Mouse (Mus musculus) frontal cortex, postnatal 10 days (tissue): ENCODE data around the gene Chrdl2.

ENCODE experiments used
- DNase-seq, 2 experiments: peaks; one replicate each; pipeline ENCODE4 v3.0.0; 2022; ENCODE audit warnings: low spot score in 2 of 2, mixed read lengths in 1 of 2

Gene Chrdl2

DNA sequence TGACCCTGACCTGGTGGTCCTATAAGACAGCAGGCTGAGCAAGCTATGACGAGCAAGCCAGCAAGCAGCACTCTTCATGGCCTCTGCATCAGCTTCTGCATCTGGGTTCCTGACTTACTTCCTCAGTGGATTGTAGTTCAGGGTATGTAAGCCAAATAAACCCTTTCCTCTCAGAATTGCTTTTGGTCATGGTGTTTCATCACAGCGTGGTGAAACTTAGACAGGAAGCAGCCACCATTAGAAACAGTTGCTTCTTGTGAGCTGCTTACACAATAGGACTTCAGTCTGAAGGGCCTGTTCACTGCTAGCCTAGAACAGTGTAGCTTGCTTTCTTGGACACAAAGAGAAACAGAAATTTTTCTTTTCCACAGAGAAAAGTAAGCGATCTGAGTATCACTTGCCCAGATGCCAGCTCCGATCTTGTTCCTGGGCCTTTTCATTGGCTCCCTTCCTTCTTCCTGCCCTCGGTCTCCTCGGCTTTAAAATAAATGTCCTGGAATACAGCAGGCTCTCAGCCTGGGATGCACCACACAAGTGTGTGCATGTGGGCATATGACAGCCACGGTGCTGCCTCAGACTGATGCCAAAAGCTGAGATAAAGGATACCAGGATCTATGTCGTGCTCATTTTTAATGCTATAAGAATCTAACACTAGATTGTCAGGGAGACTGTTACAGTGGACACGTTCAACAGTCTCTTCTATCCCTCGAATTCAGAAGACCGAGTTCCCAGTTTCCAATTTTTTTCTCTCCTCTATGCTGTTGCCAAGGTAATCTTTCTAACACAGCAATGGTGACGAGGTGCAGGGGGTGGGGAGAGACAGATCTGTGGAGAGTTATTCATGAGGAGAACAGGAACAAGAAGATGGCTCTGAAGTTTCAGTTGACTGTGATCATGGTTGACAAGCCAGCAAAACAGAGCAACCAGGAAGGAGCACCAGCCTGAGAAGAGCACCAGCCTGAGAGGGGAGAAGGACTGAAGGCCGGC is 23.4 kb upstream of the Chrdl2 start:
- DNase-seq, result peak in 1 of 2 experiments; percentile 66

- peak in 1 of 2 experiments; percentile 74 for DNase-seq
These were observed 17.2 kb upstream of the Chrdl2 start for GRCm38 (mm10) chr7:99988725-99989124.

- DNase-seq, result no peak
These were observed 15.9 kb upstream of the Chrdl2 start for GRCm38 (mm10) chr7:99989844-99990760.

- DNase-seq, result no peak
These were observed 14.8 kb upstream of the Chrdl2 start for GRCm38 (mm10) chr7:99990990-99991707.

DNA sequence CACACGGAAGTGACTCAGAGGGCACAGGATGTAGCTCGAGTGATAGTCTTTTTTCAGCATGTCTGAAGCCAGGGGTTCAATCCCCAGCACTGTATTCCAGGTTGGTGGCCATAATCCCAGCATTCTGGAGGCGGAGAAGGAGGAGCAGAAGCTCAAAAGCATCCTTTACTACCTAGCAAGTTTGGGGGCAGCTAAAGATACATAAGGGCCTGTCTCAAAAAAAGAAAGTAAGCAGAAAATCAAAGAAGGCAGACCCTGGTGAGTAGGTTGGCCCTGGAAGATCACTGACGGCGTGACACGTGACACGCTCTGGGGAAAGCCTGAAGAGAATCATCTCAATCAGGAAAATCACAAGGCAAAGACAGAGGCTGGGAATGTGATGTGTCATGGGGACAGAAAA is 12.8 kb upstream of the Chrdl2 start:
- no peak for DNase-seq

DNA sequence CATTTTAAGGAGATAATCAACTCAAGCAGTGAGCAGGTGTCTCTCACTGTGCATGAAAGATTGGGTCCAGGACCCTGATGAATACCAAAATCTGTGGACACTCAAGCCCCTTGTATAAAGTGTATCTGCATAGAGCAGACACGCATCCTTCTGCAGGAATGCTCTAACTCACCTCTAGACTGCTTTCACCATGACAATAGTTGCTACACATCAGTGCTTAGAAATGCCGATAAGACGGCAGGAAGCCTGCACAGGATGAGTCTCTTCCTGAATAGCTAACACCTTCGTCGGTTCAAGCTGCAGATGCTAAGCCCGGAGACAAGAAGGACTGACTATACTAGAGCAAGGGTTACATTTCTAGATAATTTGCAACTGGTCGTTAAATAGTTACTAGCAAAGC is 10.8 kb upstream of the Chrdl2 start:
- no peak for DNase-seq

- DNase-seq, result no peak
These were observed 7.3 kb upstream of the Chrdl2 start for GRCm38 (mm10) chr7:99998668-99999067.

DNA sequence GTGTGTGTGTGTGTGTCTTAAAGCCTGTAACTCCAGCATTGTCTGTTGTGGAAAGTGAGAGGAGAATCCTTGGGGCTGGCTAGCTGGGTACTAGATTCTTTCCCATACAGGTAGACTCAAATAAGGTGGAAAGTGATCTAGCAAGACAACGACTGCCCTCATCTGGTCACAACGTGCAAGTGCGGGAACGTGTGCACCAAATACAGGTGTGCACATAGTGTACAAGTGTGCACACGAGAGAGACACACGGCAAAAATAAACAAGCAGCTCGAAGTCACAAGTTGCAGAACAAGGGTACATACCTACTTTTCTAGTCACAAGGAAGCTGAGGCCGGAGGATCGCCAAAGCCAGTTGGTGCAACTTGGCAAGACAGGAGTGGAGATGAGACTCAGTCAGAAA is 2.2 kb upstream of the Chrdl2 start:
- no peak for DNase-seq

GRCm38 (mm10) chr7:100006411-100006810 is 439 bp downstream of the Chrdl2 start:
- no peak for DNase-seq

- DNase-seq, result no peak
These were observed 2.8 kb downstream of the Chrdl2 start for GRCm38 (mm10) chr7:100008765-100009164.

DNA sequence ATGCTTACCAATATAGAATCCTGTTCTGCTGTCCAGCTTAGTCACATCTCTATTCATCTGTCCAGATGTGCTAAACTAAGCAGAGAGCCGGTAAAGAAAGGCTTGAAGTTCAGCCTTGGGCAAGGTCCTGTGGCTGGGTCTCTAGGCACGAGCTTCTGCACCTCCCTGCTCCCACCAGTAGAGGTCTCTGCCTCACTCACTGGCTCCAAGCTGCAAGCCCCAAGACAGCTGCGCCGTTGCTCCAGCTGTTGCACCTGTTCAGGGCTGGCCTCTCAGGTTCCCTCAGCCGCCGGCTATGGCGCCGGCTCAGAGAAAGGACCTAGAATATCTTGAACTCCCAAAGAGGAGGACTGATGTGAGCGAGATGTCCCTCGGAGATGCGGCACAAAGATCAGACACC is 3.7 kb downstream of the Chrdl2 start:
- DNase-seq, result peak in 1 of 2 experiments; percentile 36

DNA sequence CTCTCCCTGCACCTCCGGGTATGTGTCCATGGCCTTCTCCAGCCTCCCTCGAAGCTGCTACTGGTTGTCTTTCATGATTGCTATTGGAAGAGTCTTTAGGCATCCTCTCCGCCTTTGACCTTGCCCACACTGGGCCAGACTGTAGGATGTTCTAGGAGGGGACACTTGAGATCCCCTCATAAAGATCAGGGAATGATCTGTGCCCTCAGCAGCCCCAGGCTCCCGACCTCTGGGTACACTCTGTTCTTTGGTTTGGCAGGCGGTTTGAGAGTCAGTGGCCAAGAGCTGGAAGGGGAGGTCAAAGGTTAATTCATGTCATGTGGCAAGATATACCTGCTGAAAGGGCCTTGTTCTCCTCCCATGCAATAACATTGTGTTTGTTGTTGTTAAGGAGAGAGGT is 4.7 kb downstream of the Chrdl2 start:
- DNase-seq, result no peak

DNA sequence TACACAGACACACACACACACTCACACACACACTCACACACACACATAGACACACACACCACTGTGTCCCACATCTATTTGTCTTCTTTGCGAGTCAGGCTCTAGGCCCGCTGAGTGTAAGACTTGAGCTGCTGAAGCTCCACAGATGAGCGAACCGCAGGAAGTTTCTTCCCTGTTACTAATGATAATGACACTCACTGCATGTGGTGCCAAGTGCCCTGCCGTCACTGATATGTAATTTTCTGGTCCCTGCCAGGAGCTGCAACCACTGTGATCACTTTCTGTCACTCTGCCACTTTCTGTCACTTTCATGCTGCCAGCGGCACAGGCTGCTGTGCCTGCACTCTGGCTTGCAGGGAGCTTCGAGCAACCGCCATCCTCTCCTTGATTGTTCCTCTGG is 6.1 kb downstream of the Chrdl2 start:
- no peak for DNase-seq

GRCm38 (mm10) chr7:100012515-100012914 is 6.5 kb downstream of the Chrdl2 start:
- no peak for DNase-seq

- no peak for DNase-seq
These were observed 8.2 kb downstream of the Chrdl2 start for GRCm38 (mm10) chr7:100014123-100014600.

DNA sequence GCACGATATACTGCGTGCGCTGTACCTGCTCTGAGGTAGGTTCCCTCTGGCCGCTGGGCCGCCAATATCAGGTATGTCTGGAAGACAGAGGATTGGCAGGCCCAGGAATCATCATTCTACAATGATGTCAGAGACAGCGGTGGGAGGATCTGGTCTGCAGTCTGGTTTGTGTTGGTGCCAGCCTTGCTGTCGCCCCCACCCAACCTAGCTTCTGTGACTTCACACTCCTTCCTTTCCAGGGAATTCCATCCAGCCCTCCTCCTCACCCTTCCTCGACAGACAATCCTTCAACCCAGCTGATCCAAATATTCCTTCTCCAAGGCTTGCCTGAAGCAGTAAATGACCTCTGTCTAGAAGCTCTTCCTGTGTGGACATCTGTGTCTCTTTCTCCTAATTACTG is 11.1 kb downstream of the Chrdl2 start:
- no peak for DNase-seq

- DNase-seq, result no peak
These were observed 21.4 kb downstream of the Chrdl2 start for GRCm38 (mm10) chr7:100027353-100027752.

DNA sequence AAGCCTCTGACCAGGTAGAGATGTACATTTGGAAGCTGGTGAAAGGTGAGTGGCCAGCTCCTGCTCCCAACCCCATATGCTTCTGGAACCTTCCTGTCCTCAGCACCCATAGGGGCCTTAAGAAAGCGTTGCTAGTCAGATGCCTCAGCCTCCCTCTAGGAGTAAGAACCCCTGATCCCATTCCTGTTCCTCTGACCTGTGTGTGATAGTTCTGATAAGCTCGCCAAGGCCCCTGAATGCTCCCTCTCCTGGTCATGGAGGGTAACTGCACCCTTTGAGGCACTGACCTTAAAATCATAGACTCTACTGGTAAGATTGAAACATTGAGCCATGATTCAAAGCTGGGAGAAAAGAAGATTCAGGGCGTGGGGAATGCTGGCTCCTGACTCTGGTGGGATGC is 23.3 kb downstream of the Chrdl2 start:
- DNase-seq, result no peak

DNA sequence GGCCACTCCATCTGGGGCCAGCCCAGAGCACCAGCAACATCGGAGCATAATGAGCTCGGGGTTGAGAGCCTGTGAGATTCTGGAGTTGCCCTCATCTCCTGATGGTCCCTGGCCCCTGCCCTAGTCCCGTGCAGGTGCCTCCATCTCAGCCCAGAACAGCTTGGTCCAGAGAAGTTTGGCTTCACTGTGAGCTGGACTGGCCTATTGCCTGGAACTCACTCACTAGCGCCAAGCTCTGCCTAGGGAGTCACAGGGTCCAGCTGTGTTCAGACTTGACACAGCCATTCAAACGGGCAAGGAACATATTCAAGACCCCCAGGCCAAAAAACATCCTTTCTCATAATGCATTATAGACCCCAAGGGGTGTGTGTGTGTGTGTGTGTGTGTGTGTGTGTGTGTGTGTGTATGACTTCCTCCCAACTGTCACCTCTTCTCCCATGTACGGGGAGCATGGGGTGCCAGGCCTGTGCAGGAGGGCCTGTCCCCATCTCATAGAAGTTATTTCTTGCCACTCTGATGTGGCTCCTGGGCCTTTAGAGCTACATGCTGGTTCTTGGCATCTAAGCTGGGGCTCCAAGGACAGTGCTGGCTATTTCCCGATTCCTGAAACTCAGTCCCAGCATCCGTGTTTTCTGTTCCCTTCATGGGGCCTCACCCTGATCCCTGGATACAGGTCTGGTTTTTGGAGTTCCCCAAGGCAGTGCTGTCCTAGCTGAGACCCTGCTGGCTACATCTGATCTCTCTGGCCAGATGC is 25.2 kb downstream of the Chrdl2 start:
- DNase-seq, result no peak

DNA sequence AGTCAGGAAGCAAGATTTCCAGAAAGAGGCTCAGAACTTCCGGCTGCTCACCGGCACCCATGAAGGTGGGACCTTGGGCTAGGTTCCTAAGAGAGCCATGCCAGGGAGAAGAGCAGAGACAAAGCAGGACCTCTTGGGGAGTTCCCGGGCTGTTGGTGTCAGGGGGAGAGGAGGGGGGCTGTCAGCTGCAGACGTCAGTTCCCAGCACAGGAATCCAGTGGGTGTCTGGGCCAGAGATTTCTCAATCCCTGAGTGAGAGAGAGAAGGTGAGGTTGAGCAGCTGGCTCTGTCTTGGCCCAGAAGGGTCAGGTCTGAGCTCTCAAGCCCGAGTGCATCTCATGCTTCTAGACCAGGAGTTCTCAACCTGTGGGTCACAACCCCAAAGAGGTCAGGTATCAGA is 27.7 kb downstream of the Chrdl2 start:
- DNase-seq, result no peak
